Mouse (Mus musculus): ENCODE measurements at regions not wholly inside any gene's neighbourhood (a gene's known extent, or its start where the extent isn't known, plus 50 kb on each side); places are given as distances from the start of the nearest gene placed in this dataset.
"Not testable (repeated sequence)": the region's sequence is repeated elsewhere in the genome, so short reads cannot be mapped to it uniquely, and the experiment has no call there.

DNA sequence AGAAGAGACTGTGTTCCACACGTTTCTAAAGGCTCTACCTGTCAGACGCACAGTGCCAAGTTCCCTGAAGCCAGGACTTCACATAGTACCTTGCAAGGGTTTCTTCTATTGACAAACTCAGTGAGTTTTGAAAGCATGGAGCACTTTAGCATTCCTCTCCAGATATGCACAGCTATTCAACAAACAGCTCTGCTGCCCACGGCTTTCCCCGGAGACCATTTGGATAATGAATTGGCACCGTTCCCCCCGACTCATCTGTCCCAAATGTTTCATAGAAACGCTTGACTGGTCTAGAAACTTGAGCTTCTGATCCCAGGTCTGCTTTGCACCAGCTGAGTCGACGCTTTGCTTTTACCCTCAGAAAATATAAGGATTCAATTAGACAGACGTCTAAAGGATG is 162.2 kb upstream of the St6galnac5 start:
- no peak for DNase-seq

- DNase-seq = no peak
Measured at GRCm38 (mm10) chr3:153140985-153141384, 158.9 kb upstream of the St6galnac5 start.

DNA sequence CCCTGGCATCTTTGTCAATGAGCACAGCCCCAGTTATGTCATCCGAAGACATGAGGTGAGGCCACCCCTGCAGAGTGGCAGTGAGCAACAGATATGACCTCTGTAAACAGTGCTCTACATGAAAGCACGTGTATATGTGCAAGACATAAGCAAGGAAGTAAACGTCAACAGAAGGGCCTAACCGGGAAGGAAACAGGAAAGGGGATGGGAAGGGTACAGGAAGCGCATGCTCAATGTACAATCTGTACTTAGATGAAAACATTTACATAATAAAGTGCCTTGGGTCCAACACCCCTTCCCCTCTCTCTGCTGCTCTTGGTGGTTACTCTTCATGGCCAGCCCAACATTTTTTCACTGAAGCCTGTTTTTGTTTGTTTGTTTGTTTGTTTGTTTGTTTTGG is 143.3 kb upstream of the St6galnac5 start:
- DNase-seq = peak; percentile 4

DNA sequence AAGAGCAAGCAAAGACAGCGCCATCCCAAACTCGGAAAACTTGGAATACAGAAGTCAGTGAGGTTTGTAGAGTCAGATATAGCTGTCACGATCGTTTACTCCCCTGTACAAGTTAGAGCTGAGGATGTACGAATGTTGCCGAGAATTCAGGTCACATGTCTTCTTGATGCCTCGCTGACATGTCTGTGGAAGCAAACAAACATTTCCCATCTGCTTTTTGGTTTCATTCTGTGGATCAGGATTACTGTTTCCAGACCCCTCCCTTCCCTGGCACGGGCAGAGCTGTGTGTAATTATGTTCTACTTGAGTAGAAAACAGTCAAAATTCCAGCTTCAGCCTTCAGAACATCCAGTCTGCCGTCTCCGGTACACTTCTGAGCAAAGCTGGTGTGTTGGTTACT is 139.9 kb upstream of the St6galnac5 start:
- DNase-seq = peak; percentile 35

- DNase-seq = no peak
Measured at GRCm38 (mm10) chr3:153119142-153119541, 137.1 kb upstream of the St6galnac5 start.

DNA sequence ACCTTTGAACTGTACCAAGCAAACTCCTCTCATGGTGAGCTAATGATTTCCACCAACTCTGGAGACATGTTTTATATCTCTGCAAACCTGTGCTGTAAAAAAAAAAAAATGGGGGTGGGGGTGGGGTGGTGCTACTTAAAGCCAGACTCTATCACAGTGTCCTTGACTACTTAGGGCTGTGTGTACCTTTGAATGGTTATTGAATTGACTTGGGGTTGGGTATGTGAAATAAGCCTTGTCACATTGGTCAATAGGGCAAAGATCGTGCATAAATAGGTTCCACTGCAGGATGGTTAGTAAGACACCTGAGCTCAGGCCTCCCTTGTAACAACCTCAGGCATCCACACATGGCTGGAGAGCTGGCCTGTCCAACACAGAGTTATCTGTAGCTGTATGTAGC is 136.6 kb upstream of the St6galnac5 start:
- no peak for DNase-seq

GRCm38 (mm10) chr3:153105591-153105990 is 123.5 kb upstream of the St6galnac5 start:
- no peak for DNase-seq

DNA sequence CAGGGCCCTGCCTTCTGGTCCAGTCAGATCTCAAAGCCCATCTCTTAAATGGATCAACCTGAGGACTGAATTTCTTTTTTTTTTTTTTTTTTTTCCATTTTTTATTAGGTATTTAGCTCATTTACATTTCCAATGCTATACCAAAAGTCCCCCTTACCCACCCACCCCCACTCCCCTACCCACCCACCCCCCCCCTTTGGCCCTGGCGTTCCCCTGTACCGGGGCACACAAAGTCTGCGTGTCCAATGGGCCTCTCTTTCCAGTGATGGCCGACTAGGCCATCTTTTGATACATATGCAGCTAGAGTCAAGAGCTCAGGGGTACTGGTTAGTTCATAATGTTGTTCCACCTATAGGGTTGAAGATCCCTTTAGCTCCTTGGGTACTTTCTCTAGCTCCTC is 108.5 kb upstream of the St6galnac5 start:
- not testable (repeated sequence) for DNase-seq

GRCm38 (mm10) chr3:153085096-153085788 is 103.2 kb upstream of the St6galnac5 start:
- peak; percentile 62 for DNase-seq

DNA sequence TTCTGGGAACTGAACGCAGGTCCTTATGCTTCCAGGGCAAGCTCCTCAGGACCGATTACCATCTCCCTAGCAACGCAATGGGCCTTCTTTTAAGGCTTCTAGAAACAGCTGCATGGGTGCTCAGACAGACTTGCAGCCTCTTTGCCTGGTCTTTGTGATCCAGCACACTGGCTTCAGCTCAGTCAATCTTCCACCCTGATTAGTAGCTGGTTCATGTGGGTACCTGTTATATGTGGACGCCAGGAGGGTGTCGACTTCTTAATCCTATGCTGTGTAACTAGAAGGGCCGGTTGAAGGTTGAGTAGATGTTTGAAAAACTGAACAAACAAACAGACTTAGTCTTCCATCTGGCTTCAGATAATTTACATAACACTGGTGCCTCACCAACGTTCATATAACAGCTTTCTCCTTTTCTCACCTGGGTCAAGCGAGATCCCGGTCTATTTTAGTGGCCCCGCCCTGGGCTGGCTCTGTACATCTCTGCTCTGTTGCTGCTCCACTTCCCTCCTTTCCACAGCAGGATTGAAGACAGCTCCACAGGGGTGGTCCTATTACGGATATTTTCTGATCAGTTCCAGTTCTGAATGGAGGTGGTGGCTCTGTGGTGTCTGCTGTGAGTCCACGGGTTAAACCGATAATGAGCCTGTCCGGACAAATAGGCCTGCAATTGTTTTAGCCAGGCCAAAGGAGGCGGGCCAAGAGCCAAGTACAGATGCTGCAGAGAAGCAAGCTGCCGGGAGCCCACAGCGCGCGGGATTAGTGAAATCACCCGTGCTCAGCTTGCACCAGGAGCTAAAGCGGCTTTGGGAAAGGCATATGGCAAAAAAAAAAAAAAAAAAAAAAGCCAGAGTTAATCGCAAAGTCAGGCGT is 102.4 kb upstream of the St6galnac5 start:
- peak; percentile 18 for DNase-seq

GRCm38 (mm10) chr3:153080371-153080770 is 98.3 kb upstream of the St6galnac5 start:
- DNase-seq = no peak

DNA sequence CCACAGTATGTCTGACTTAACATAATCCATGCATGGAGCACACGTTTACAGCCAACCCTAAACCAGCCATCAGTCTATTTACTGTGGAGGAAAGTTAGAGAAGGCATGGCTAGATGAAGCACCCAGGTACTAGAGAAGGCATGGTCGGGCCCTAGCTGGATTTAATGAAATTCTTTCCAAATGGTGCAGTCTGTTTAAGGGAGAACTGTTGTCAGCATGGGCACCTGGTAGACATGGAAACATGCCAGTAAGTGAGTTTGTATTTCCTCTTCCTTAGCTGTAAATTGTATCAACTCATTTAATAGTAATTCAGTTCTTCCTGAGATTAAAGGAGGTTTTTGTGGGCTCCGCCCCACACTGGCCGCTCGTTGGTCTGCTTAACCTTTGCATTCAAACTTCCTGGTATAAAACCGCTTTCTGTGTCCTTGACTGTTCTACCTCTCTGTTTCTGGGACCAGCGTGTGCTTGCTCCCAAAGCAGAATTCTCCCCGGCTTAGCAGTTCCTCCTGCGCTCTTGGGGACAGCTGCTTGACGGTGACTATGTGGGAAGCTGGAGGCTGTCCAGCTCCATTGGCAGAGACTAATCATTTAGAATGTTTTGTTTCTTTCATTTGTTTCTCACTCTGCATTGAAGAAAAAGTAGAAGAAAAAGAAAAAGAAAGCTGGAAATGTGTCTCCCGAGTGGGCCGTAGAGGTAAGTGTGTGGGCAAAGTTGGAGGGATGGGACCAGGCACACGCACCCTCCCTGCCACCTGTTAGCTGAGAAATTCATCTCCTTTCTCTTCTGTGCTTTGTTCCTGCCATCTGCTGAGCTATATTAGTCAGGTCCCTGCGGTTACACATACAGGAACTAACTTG is 96.0 kb upstream of the St6galnac5 start:
- DNase-seq = peak; percentile 41

GRCm38 (mm10) chr3:153072200-153072919 is 90.3 kb upstream of the St6galnac5 start:
- DNase-seq = no peak

DNA sequence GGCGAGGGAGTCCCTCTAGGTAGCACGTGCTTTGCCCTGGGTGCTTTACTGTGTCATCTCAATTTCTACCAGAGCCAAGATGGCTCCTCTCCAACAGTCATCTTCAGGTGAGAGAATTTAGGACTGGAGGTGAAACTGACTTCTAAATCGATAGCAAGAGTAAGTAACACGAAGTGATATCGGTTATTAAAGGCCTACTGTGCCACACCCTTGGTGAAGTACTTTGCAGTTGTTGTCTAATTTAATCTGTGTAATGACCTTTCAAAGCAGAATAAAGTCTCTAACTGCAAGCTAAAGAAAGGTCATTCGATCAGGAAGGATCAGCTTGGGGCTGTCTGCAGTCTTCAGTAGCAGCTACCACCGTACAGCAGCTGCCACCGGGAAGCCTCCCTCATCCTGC is 89.5 kb upstream of the St6galnac5 start:
- no peak for DNase-seq

DNA sequence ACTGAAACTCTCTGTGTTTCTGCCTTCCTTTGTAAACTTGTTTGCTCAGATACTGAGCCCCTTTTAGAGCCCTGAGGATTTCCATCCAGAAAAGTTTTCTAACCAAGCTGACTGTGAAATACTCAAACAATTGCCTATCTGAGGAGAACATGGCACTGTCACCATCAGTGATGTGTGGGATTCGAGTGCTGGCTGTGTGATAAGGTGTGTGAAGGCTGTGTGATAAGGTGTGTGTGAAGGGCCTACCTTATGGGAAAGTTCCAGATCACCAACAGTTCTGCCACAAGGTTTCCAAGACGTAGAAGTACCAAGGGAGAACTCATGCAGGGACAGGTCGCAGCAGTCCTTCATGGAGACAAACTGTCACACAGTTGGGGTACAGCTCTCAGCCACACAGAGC is 89.1 kb upstream of the St6galnac5 start:
- no peak for DNase-seq

DNA sequence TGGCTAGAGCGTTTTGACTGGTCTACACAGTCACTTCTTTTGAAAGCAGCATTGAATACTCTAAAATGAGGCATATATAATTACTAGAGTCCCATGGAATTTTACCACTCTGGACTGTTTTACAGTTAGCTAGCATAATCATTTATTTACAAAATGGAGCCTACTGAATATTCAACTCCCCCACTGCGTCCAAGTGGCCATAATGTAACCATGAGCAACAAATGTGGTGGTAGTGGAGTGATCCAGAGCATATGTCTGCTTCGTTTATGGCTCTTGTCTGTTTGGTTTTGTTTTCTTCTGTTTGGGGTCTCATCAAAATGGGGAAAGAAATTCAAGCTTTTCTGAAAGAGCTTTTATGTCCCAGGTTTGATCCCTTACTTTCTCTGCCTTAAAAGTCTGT is 83.8 kb upstream of the St6galnac5 start:
- DNase-seq = no peak

DNA sequence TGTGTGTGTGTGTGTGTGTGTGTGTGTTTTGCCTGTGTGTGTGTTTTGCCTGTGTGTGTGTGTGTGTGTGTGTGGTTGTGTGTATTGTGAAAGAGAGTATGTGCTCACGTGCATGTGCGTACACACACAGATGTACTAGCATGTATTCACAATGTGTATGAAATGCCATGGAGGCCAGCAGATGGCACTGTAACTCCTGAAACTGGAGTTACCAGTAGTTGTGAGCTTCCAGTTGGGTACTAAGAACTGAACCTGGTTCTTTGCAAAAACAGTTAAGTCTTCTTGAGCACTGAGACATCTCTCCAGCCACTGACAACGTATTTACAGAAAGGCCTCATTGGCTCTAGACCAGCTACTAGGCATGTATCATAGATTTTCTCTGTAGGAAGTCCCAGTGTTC is 71.1 kb upstream of the St6galnac5 start:
- no peak for DNase-seq

DNA sequence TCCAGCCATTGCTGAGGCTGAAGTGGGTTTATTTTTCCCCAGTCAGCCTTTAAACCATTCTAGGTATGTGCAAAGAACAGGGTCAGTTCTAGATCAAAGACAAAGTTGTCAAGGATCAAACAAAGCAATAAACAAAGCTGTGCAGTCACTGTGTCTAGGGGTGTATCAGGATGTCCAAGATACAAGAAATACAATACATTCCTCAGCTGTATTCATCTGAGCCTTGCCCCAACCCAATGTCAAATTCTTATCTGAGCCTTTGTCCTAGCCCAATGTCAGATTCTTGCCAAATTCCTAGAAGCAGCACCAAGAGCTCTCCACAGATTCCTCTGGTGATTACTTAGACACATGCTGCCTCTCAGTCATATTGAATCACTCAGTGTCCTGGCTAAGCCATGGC is 69.5 kb upstream of the St6galnac5 start:
- no peak for DNase-seq

- no peak for DNase-seq
Measured at GRCm38 (mm10) chr3:153045328-153045727, 63.3 kb upstream of the St6galnac5 start.

DNA sequence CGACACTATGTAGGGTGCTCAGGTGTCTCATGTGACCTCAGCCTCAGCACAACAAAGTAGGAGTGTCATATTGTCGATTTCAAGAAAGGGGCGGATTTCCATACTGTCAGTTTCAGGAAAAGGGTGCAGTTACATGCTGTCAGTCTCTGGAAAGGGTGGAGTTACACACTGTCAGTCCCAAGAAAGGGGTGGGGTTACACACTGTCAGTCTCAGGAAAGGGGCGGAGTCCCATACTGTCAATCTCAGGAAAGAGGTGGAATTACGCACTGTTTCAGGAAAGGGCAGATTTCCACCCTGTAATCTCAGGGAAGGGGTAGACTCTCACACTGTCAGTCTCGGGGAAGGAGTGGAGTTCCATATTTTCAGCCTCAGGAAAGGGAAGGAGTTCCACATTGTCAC is 51.9 kb upstream of the St6galnac5 start:
- no peak for DNase-seq
